Mouse (Mus musculus) left cerebral cortex, adult 18-20 months (tissue): ENCODE measurements around the gene Riox2. TPM values are rescaled to one million over a fixed set of nuclear protein-coding genes. Genes with fewer than 3 reads are reported as not detected.

Experiments
- DNase-seq, 2 experiments: peaks; one replicate each; pipeline ENCODE4 v3.0.0; 2021 to 2022; ENCODE audit warnings: low spot score in 2 of 2, mixed read lengths in 1 of 2
- total RNA-seq, 2 experiments: library from RNA; stranded (reverse); gene quantifications; 2 replicates each; pipeline ENCODE4 v1.2.3; 2021

Riox2 gene
- total RNA-seq, 2 experiments from 2014 or later: 11.4 to 12.0 TPM

- no peak for DNase-seq
Observed at GRCm38 (mm10) chr16:59517447-59518219, 46.1 kb downstream of the Riox2 start.

GRCm38 (mm10) chr16:59521752-59522423, 50.3 kb downstream of the Riox2 start:
- no peak for DNase-seq

GRCm38 (mm10) chr16:59526939-59527338, 55.4 kb downstream of the Riox2 start:
- no peak for DNase-seq

DNA sequence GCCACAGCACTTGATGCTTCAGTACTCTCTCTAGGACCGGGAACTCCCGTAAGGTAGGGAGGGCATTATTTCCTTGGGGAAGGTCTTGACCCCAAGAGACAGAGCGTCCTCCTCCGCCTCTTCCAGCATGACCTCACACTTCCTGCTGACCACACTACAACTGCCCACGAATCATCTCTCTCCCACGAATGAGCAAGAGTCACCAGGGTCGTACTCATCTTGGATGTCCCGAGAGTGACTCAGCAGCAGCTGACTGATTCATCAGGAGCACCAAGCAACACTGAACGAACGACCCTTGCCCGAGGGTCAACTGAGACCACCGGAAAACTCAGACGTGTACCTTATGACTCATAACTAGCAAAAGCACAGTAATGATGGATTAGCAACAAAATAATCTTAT, 58.0 kb downstream of the Riox2 start:
- DNase-seq: no peak

- no peak for DNase-seq
Observed at GRCm38 (mm10) chr16:59531243-59531642, 59.7 kb downstream of the Riox2 start.

- DNase-seq: no peak
Observed at GRCm38 (mm10) chr16:59532561-59532960, 61.0 kb downstream of the Riox2 start.

- DNase-seq: no peak
Observed at GRCm38 (mm10) chr16:59534349-59534748, 62.8 kb downstream of the Riox2 start.

- DNase-seq: no peak
Observed at GRCm38 (mm10) chr16:59535673-59536072, 64.1 kb downstream of the Riox2 start.

GRCm38 (mm10) chr16:59540944-59541343, 69.4 kb downstream of the Riox2 start:
- no peak for DNase-seq

GRCm38 (mm10) chr16:59541382-59541781, 69.8 kb downstream of the Riox2 start:
- no peak for DNase-seq

Other genes with a start within 250 kb of the Riox2 start
- gene Olfr201, start 199.1 kb upstream of the Riox2 start, total RNA-seq: not detected
- not detected for gene Olfr202, start 185.0 kb upstream of the Riox2 start, total RNA-seq
- not detected for gene Olfr203, start 172.9 kb upstream of the Riox2 start, total RNA-seq
- gene Olfr204, start 153.5 kb upstream of the Riox2 start, total RNA-seq: not detected
- gene Olfr205, start 140.6 kb upstream of the Riox2 start, total RNA-seq: not detected
- gene Olfr206, start 122.5 kb upstream of the Riox2 start, total RNA-seq: not detected
- not detected for gene Olfr209, start 107.8 kb upstream of the Riox2 start, total RNA-seq
- gene Gabrr3, start 64.4 kb upstream of the Riox2 start, total RNA-seq: under 1 TPM; 0.12 to 0.16 TPM
- gene Crybg3, start 129.2 kb downstream of the Riox2 start, total RNA-seq: 1 to 10 TPM; 4.1 to 6.8 TPM
- 10 to 100 TPM; 26.3 to 34.0 TPM for gene Arl6, start 167.6 kb downstream of the Riox2 start, total RNA-seq